Mouse (Mus musculus): ENCODE measurements at regions not wholly inside any gene's neighbourhood (a gene's known extent, or its start where the extent isn't known, plus 50 kb on each side); places are given as distances from the start of the nearest gene placed in this dataset.

- Histone ChIP-seq H3K27ac (replicated peaks; ENCODE audit: low read depth, low read length) (no peak overlapping the region), H3K36me3 (ENCODE audit: control insufficient read depth, insufficient read depth, low read length) (no peaks in the 10 kb centered on the region), H3K9me3 (ENCODE audit: control insufficient read depth, low read length) (no peaks in the 10 kb centered on the region), H3K9ac (replicated peaks; ENCODE audit: low read length) (no peak overlapping the region), H3K27me3 (ENCODE audit: control insufficient read depth, insufficient read depth, low read length) (peaks cover 5% of the 10 kb centered on the region; the same call in 1 of the 2 replicates), H3K4me2 (ENCODE audit: low read length) (no peak overlapping the region), H3K4me1 (ENCODE audit: control insufficient read depth, insufficient read depth, low read length) (no peaks in the 10 kb centered on the region), H3K4me3 (replicated peaks; ENCODE audit: low read depth, low read length) (no peak overlapping the region)
- ATAC-seq (ENCODE audit: low FRiP score, low TSS enrichment) (peak; percentile 67; the same call in 1 of the 2 replicates), DNase-seq (peak; percentile 88)
- WGBS, result 22% methylated on average over 4 of the region's 4 CpGs
These were observed 67.8 kb downstream of the Olfr1505 start for GRCm38 (mm10) chr19:13980988-13981630.

DNA sequence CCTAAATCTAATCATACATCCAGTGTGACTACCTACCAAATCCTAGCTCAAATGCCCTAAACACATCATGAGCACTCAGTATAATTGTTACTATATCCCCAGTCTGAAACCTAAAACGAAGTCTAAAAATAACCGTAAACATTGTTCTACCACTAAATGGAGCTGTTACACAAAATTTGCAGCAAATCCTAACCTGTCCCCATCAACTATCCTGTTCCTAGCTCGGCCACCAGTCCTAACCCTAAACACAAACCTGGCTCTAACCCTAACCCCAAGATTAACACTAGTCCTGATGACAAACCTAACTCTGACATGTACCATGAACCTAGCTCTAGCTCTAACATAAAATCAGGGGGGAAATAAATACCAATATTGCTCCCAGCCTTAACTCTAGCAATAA, 69.5 kb downstream of the Olfr1505 start:
- Histone ChIP-seq H3K27me3 (ENCODE audit: control insufficient read depth, insufficient read depth, low read length) (peaks cover 5% of the 10 kb centered on the region; the same call in 1 of the 2 replicates), H3K4me1 (ENCODE audit: control insufficient read depth, insufficient read depth, low read length) (no peaks in the 10 kb centered on the region), H3K27ac (replicated peaks; ENCODE audit: low read depth, low read length) (no peak overlapping the region), H3K4me3 (replicated peaks; ENCODE audit: low read depth, low read length) (no peak overlapping the region), H3K36me3 (ENCODE audit: control insufficient read depth, insufficient read depth, low read length) (no peaks in the 10 kb centered on the region), H3K9me3 (ENCODE audit: control insufficient read depth, low read length) (no peaks in the 10 kb centered on the region), H3K9ac (replicated peaks; ENCODE audit: low read length) (no peak overlapping the region), H3K4me2 (ENCODE audit: low read length) (no peak overlapping the region)
- ATAC-seq (ENCODE audit: low FRiP score, low TSS enrichment), result no peak
- 69% methylated on average over 3 of the region's 3 CpGs for WGBS
- DNase-seq, result peak; percentile 51

Data from midbrain, embryonic 14.5 days (tissue).